Mouse (Mus musculus): ENCODE measurements around the gene Mmp14.

- TF ChIP-seq POLR2A (IDR thresholded peaks at IDR 0.05; ENCODE audit: borderline replicate concordance, extremely low read depth, low read depth, low read length) (no peak), CTCF (IDR thresholded peaks at IDR 0.05; ENCODE audit: insufficient read depth, low read length) (no peak)
Observed at GRCm38 (mm10) chr14:54384396-54384795, 47.0 kb upstream of the Mmp14 start.

All from lung, adult 2 months (tissue).